8 mouse cellular contexts compared by ENCODE assay signal in genomic region chr7:102250631-102251214, GRCm38 (mm10). TPM values are rescaled to one million over a fixed set of nuclear protein-coding genes. Genes with fewer than 3 reads are reported as not detected.
DNase-seq lines count a peak whose midpoint lies in the region; ATAC-seq lines count a peak whose summit lies in the region.

No protein-coding gene starts in this region.

- no peaks in the 10 kb centered on the region for H3K9me3 ChIP-seq in intestine, embryonic 15.5 days
- no peaks in the 10 kb centered on the region for H3K9me3 ChIP-seq in megakaryocyte, embryonic 14.5 days

- no peaks in the 10 kb centered on the region for H3K27me3 ChIP-seq in intestine, embryonic 15.5 days (replicated peaks)
- H3K27me3 ChIP-seq in megakaryocyte, embryonic 14.5 days (replicated peaks), result no peaks in the 10 kb centered on the region

- peak overlapping the region; percentile 90 for H3K9ac ChIP-seq in intestine, embryonic 15.5 days

- peak overlapping the region; percentile 88 for H3K4me3 ChIP-seq in intestine, embryonic 15.5 days (replicated peaks)
- peak overlapping the region; percentile 96 for H3K4me3 ChIP-seq in megakaryocyte, embryonic 14.5 days (replicated peaks)

- no peaks in the 10 kb centered on the region for H3K36me3 ChIP-seq in intestine, embryonic 15.5 days
- H3K36me3 ChIP-seq in megakaryocyte, embryonic 14.5 days (replicated peaks; ENCODE audit: low read length), result peaks cover 18% of the 10 kb centered on the region

- WGBS in intestine, embryonic 15.5 days, result under 1% methylated on average over 33 of the region's 33 CpGs

- H3K27ac ChIP-seq in intestine, embryonic 15.5 days, result peak overlapping the region; percentile 99

- H3K4me1 ChIP-seq in intestine, embryonic 15.5 days (replicated peaks), result peaks cover 33% of the 10 kb centered on the region
- peaks cover 70% of the 10 kb centered on the region for H3K4me1 ChIP-seq in megakaryocyte, embryonic 14.5 days

- intact Hi-C loops in gastrocnemius, postnatal 36 days (cut with DNase I), result loop anchor here (5.0 to 10.0 kb wide), 2 partner anchors 38 to 596 kb away; partner anchors contain the start of genes Nup98 and Pgap2
- intact Hi-C loops in left cerebral cortex, postnatal 10 days (cut with DNase I), result loop anchor here (5.0 kb wide), 1 partner anchor 38 kb away; the partner anchor contains the start of genes Nup98 and Pgap2

- DNase-seq in urinary bladder, postnatal 10 days (ENCODE audit: low spot score), result peak; percentile 67
- DNase-seq in urinary bladder, adult 2 months (ENCODE audit: low spot score), result no peak
- DNase-seq in embryo, embryonic 9.5 days (ENCODE audit: extremely low spot score), result peak; percentile 89
- DNase-seq in gastrocnemius, postnatal 36 days, result peak; percentile 90 to 92
- peak; percentile 76 to 95 for DNase-seq in left cerebral cortex, postnatal 10 days (ENCODE audit: extremely low spot score in 1 of 2, low spot score in 2 of 2)
- DNase-seq in right cerebral cortex, postnatal 4 days, result peak; percentile 83

- ATAC-seq in intestine, embryonic 15.5 days, result peak; percentile 83

- H3K4me2 ChIP-seq in intestine, embryonic 15.5 days (replicated peaks), result peak overlapping the region; percentile 80

RNA-seq across cellular contexts. Expression of gene Rhog, which starts 5.1 kb away (rescaled TPM):
- polyA plus RNA-seq in urinary bladder, adult 2 months (2012; rRNA removed), result 47.2 and 67.2 TPM in 2 replicates
- total RNA-seq in gastrocnemius, postnatal 36 days (2021), result 10 to 100 TPM; 15.6 to 15.7 TPM
- 60.2 and 62.1 TPM in 2 replicates for polyA plus RNA-seq in intestine, embryonic 15.5 days (2015; fragmentation: Nextera tagmentation; extraction: Ambion mirVana)
- 10 to 100 TPM; 13.8 to 14.5 TPM for total RNA-seq in left cerebral cortex, postnatal 10 days (2021)
- polyA plus RNA-seq in megakaryocyte, embryonic 14.5 days (2012; ENCODE audit: insufficient read depth, low replicate concordance), result 210 and 238 TPM in 2 replicates

RNA-seq across cellular contexts. Expression of gene Stim1, which starts 16.9 kb away (rescaled TPM):
- 89.4 and 107 TPM in 2 replicates for polyA plus RNA-seq in urinary bladder, adult 2 months (2012; rRNA removed)
- 100 to 1,000 TPM; 155 to 167 TPM for total RNA-seq in gastrocnemius, postnatal 36 days (2021)
- polyA plus RNA-seq in intestine, embryonic 15.5 days (2015; fragmentation: Nextera tagmentation; extraction: Ambion mirVana), result 20.1 TPM in 2 replicates
- 10 to 100 TPM; 71.5 to 73.3 TPM for total RNA-seq in left cerebral cortex, postnatal 10 days (2021)
- polyA plus RNA-seq in megakaryocyte, embryonic 14.5 days (2012; ENCODE audit: insufficient read depth, low replicate concordance), result 106 and 312 TPM in 2 replicates

RNA-seq across cellular contexts. Expression of gene Pgap2, which starts 40.7 kb away (rescaled TPM):
- polyA plus RNA-seq in urinary bladder, adult 2 months (2012; rRNA removed), result 58.9 and 64.7 TPM in 2 replicates
- total RNA-seq in gastrocnemius, postnatal 36 days (2021), result 10 to 100 TPM; 23.3 to 25.4 TPM
- polyA plus RNA-seq in intestine, embryonic 15.5 days (2015; fragmentation: Nextera tagmentation; extraction: Ambion mirVana), result 98.9 and 109 TPM in 2 replicates
- total RNA-seq in left cerebral cortex, postnatal 10 days (2021), result 10 to 100 TPM; 31.5 to 32.6 TPM
- 8.0 and 17.3 TPM in 2 replicates for polyA plus RNA-seq in megakaryocyte, embryonic 14.5 days (2012; ENCODE audit: insufficient read depth, low replicate concordance)

RNA-seq across cellular contexts. Expression of gene Nup98, which starts 40.7 kb away (rescaled TPM):
- 17.6 and 20.9 TPM in 2 replicates for polyA plus RNA-seq in urinary bladder, adult 2 months (2012; rRNA removed)
- total RNA-seq in gastrocnemius, postnatal 36 days (2021), result 10 to 100 TPM; 20.8 to 22.6 TPM
- polyA plus RNA-seq in intestine, embryonic 15.5 days (2015; fragmentation: Nextera tagmentation; extraction: Ambion mirVana), result 31.4 and 33.4 TPM in 2 replicates
- 10 to 100 TPM; 33.4 to 33.8 TPM for total RNA-seq in left cerebral cortex, postnatal 10 days (2021)
- 0.81 and 1.1 TPM in 2 replicates for polyA plus RNA-seq in megakaryocyte, embryonic 14.5 days (2012; ENCODE audit: insufficient read depth, low replicate concordance)
